Comparison of ENCODE assay signal across 8 mouse cellular contexts in genomic region chr9:56121097-56121496, GRCm38 (mm10). TPM values are rescaled to one million over a fixed set of nuclear protein-coding genes. Genes with fewer than 3 reads are reported as not detected.
A peak's percentile ranks its signal among the peaks of the same experiment; 100 is the strongest.
DNase-seq lines count a peak whose midpoint lies in the region; ATAC-seq and TF ChIP-seq lines count a peak whose summit lies in the region.

No protein-coding gene starts in this region.

- intact Hi-C loops in heart, adult 2 months (cut with DNase I): no loop called here

- TF ChIP-seq POLR2A in heart, adult 2 months (IDR thresholded peaks at IDR 0.05; ENCODE audit: insufficient read depth, low read depth, low read length): no peak
- no peak for TF ChIP-seq POLR2A in kidney, adult 2 months (IDR thresholded peaks at IDR 0.05; ENCODE audit: low read depth, low read length)
- TF ChIP-seq POLR2A in lung, adult 2 months (IDR thresholded peaks at IDR 0.05; ENCODE audit: borderline replicate concordance, extremely low read depth, low read depth, low read length): no peak

- DNase-seq in heart, adult 2 months: no peak
- no peak for DNase-seq in heart, adult 9 months (ENCODE audit: low spot score in 2 of 2)
- DNase-seq in ES-E14 (ENCODE audit: low read depth, low spot score): peak; percentile 56
- DNase-seq in embryonic facial prominence, embryonic 10.5 days (ENCODE audit: low spot score): peak; percentile 65
- peak; percentile 59 for DNase-seq in kidney, adult 2 months
- DNase-seq in lung, adult 2 months: no peak
- no peak for DNase-seq in c-Kit-positive CD71-positive TER-119-positive erythroid progenitor cells, embryonic 14.5 days (ENCODE audit: low spot score)

- no peaks in the 10 kb centered on the region for H3K79me2 ChIP-seq in heart, adult 2 months (replicated peaks; ENCODE audit: control insufficient read depth, insufficient read depth, low read length)

- no peak for TF ChIP-seq EP300 in heart, adult 2 months (IDR thresholded peaks at IDR 0.05; ENCODE audit: insufficient read depth, low read depth, low read length)

- H3K4me2 ChIP-seq in neural tube, embryonic 14.5 days (ENCODE audit: low read depth, low read length): no peak overlapping the region

- ATAC-seq in neural tube, embryonic 14.5 days (ENCODE audit: low read depth): peak; percentile 48; the same call in 1 of the 2 replicates

- no peaks in the 10 kb centered on the region for H3K27me3 ChIP-seq in heart, adult 2 months (ENCODE audit: control insufficient read depth, insufficient read depth, low read length)
- peaks cover 7% of the 10 kb centered on the region; the same call in 1 of the 2 replicates for H3K27me3 ChIP-seq in embryonic facial prominence, embryonic 10.5 days (replicated peaks; ENCODE audit: low read depth, poor library complexity, severe bottlenecking)
- H3K27me3 ChIP-seq in kidney, adult 2 months (replicated peaks; ENCODE audit: control insufficient read depth, insufficient read depth, low read length): no peaks in the 10 kb centered on the region
- H3K27me3 ChIP-seq in neural tube, embryonic 14.5 days (ENCODE audit: control insufficient read depth, insufficient read depth, low read length): no peaks in the 10 kb centered on the region

- H3K36me3 ChIP-seq in heart, adult 2 months (ENCODE audit: control insufficient read depth, insufficient read depth, low read length): no peaks in the 10 kb centered on the region
- H3K36me3 ChIP-seq in ES-E14 (ENCODE audit: control insufficient read depth, insufficient read depth, low read length, poor library complexity, severe bottlenecking): no peaks in the 10 kb centered on the region
- H3K36me3 ChIP-seq in embryonic facial prominence, embryonic 10.5 days (replicated peaks): no peaks in the 10 kb centered on the region
- no peaks in the 10 kb centered on the region for H3K36me3 ChIP-seq in kidney, adult 2 months (ENCODE audit: control insufficient read depth, insufficient read depth, low read length)
- no peaks in the 10 kb centered on the region for H3K36me3 ChIP-seq in neural tube, embryonic 14.5 days (ENCODE audit: control insufficient read depth, insufficient read depth, low read length)

- 0 out of 2 replicates have a peak, but pooled peaks cover 2% of the 10 kb centered on the region for H3K4me1 ChIP-seq in heart, adult 2 months (ENCODE audit: control insufficient read depth, insufficient read depth, low read length)
- H3K4me1 ChIP-seq in ES-E14 (ENCODE audit: control insufficient read depth in 2 of 2, insufficient read depth in 2 of 2, low read length in 2 of 2, poor library complexity in 1 of 2): peaks cover 0 to 28% of the 10 kb centered on the region in 2 experiments; a peak in 2 of 4 replicates
- peaks cover 24% of the 10 kb centered on the region for H3K4me1 ChIP-seq in embryonic facial prominence, embryonic 10.5 days
- H3K4me1 ChIP-seq in kidney, adult 2 months (ENCODE audit: control insufficient read depth, insufficient read depth, low read length): 0 out of 2 replicates have a peak, but pooled peaks cover 2% of the 10 kb centered on the region
- no peaks in the 10 kb centered on the region for H3K4me1 ChIP-seq in lung, adult 2 months (ENCODE audit: control insufficient read depth, insufficient read depth, low read length)
- no peaks in the 10 kb centered on the region for H3K4me1 ChIP-seq in neural tube, embryonic 14.5 days (ENCODE audit: control insufficient read depth, insufficient read depth, low read length)

- peak; percentile 59 for TF ChIP-seq CTCF in heart, adult 2 months (IDR thresholded peaks at IDR 0.05)
- TF ChIP-seq CTCF in kidney, adult 2 months (conservative IDR thresholded peaks at IDR 0.05; ENCODE audit: insufficient read depth, insufficient read length, low read depth, low read length): peak; percentile 67; the same call in 1 of the 2 replicates
- peak; percentile 47; the same call in 1 of the 2 replicates for TF ChIP-seq CTCF in lung, adult 2 months (IDR thresholded peaks at IDR 0.05; ENCODE audit: insufficient read depth, low read length)

- H3K9me3 ChIP-seq in ES-E14 (ENCODE audit: control insufficient read depth, insufficient read depth, low read depth, low read length): no peaks in the 10 kb centered on the region
- no peaks in the 10 kb centered on the region for H3K9me3 ChIP-seq in embryonic facial prominence, embryonic 10.5 days
- no peaks in the 10 kb centered on the region for H3K9me3 ChIP-seq in neural tube, embryonic 14.5 days (ENCODE audit: control insufficient read depth, low read length)

- no peak overlapping the region for H3K9ac ChIP-seq in heart, adult 2 months (ENCODE audit: low read depth, low read length)
- no peak overlapping the region for H3K9ac ChIP-seq in ES-E14 (ENCODE audit: insufficient read depth, low read depth, low read length, poor library complexity, severe bottlenecking)
- H3K9ac ChIP-seq in neural tube, embryonic 14.5 days (replicated peaks; ENCODE audit: low read depth, low read length): no peak overlapping the region

- in situ Hi-C loops in ES-E14 (cut with MboI; ENCODE audit: low sequenced_read_pairs in 2 of 2, unreplicated experiment in 2 of 2): no loop called here

- H3K27ac ChIP-seq in heart, adult 2 months: no peak overlapping the region
- H3K27ac ChIP-seq in ES-E14 (ENCODE audit: insufficient read depth, low read depth, low read length, poor library complexity, severe bottlenecking): 0 out of 2 replicates have a peak overlapping the region, but pooled peaks have one; percentile 4
- peak overlapping the region; percentile 20 for H3K27ac ChIP-seq in embryonic facial prominence, embryonic 10.5 days (replicated peaks)
- no peak overlapping the region for H3K27ac ChIP-seq in kidney, adult 2 months (ENCODE audit: insufficient read depth, low read depth, low read length)
- H3K27ac ChIP-seq in neural tube, embryonic 14.5 days (ENCODE audit: low read depth, low read length): no peak overlapping the region

- WGBS in heart, adult 2 months: 38% methylated on average over 7 of the region's 7 CpGs
- WGBS in embryonic facial prominence, embryonic 10.5 days: 24% methylated on average over 7 of the region's 7 CpGs
- 22% methylated on average over 7 of the region's 7 CpGs for WGBS in kidney, adult 2 months
- 25% methylated on average over 7 of the region's 7 CpGs for WGBS in lung, adult 2 months
- 20% methylated on average over 7 of the region's 7 CpGs for WGBS in neural tube, embryonic 14.5 days

- no peak overlapping the region for H3K4me3 ChIP-seq in heart, adult 2 months
- no peak overlapping the region for H3K4me3 ChIP-seq in ES-E14 (ENCODE audit: insufficient read depth in 1 of 2, low read depth in 1 of 2, low read length in 2 of 2, poor library complexity in 1 of 2, severe bottlenecking in 1 of 2)
- peak overlapping the region; percentile 14; the same call in 1 of the 2 replicates for H3K4me3 ChIP-seq in embryonic facial prominence, embryonic 10.5 days
- H3K4me3 ChIP-seq in kidney, adult 2 months (ENCODE audit: insufficient read depth, low read depth, low read length): no peak overlapping the region
- H3K4me3 ChIP-seq in lung, adult 2 months (replicated peaks; ENCODE audit: extremely low read depth, low read depth, low read length): no peak overlapping the region
- no peak overlapping the region for H3K4me3 ChIP-seq in neural tube, embryonic 14.5 days (ENCODE audit: low read depth, low read length)

TF ChIP-seq in ES-E14, 5 proteins besides CTCF, POLR2A, EP300 and RAD21:
- TF ChIP-seq HCFC1 (IDR thresholded peaks at IDR 0.05; ENCODE audit: borderline replicate concordance, insufficient read depth, low read length) (no peak), ZC3H11A (IDR thresholded peaks at IDR 0.05; ENCODE audit: borderline replicate concordance, low read depth, low read length) (no peak), MAFK (IDR thresholded peaks at IDR 0.05; ENCODE audit: insufficient read depth, low read depth, low read length) (no peak), CHD2 (IDR thresholded peaks at IDR 0.05; ENCODE audit: low read depth, low read length) (no peak), ZNF384 (IDR thresholded peaks at IDR 0.05; ENCODE audit: low read depth, low read length) (no peak)
TF ChIP-seq in ES-E14: peak in this region for 0.

RNA-seq across cellular contexts. Expression of gene Pstpip1, which starts 31.3 kb away (rescaled TPM):
- 1 to 10 TPM; 1.5 TPM for total RNA-seq in heart, adult 2 months (2021)
- 2.8 and 4.0 TPM in 2 replicates for polyA plus RNA-seq in heart, adult 2 months (2012; rRNA removed)
- 10.4 and 10.5 TPM in 2 replicates for total RNA-seq in ES-E14 (2012; rRNA removed)
- 0.49 and 1.00 TPM in 2 replicates for polyA plus RNA-seq in embryonic facial prominence, embryonic 10.5 days (2016; fragmentation: Nextera tagmentation; extraction: Ambion mirVana)
- polyA plus RNA-seq in kidney, adult 2 months (2012; rRNA removed): 1.5 and 3.3 TPM in 2 replicates
- 9.5 and 14.5 TPM in 2 replicates for polyA plus RNA-seq in lung, adult 2 months (2012; rRNA removed)
- 0.40 and 1.2 TPM in 2 replicates for polyA plus RNA-seq in neural tube, embryonic 14.5 days (2014; fragmentation: Nextera tagmentation; extraction: Ambion mirVana)

RNA-seq across cellular contexts. Expression of gene Tspan3, which starts 44.2 kb away (rescaled TPM):
- 100 to 1,000 TPM; 182 to 196 TPM for total RNA-seq in heart, adult 2 months (2021)
- polyA plus RNA-seq in heart, adult 2 months (2012; rRNA removed): 209 and 406 TPM in 2 replicates
- total RNA-seq in ES-E14 (2012; rRNA removed): 158 and 228 TPM in 2 replicates
- 474 and 482 TPM in 2 replicates for polyA plus RNA-seq in embryonic facial prominence, embryonic 10.5 days (2016; fragmentation: Nextera tagmentation; extraction: Ambion mirVana)
- 320 and 328 TPM in 2 replicates for polyA plus RNA-seq in kidney, adult 2 months (2012; rRNA removed)
- polyA plus RNA-seq in lung, adult 2 months (2012; rRNA removed): 102 and 109 TPM in 2 replicates
- 598 and 623 TPM in 2 replicates for polyA plus RNA-seq in neural tube, embryonic 14.5 days (2014; fragmentation: Nextera tagmentation; extraction: Ambion mirVana)

Comparison
In these comparisons a context has a peak if more than half of its experiments do, and no peak if none do; other contexts are left out.
1. DNase-seq: peak in ES-E14 (single experiment), embryonic facial prominence, embryonic 10.5 days (single experiment) and kidney, adult 2 months (single experiment); none in heart, adult 2 months (0 of 2), heart, adult 9 months (0 of 2), lung, adult 2 months (single experiment) and c-Kit-positive CD71-positive TER-119-positive erythroid progenitor cells, embryonic 14.5 days (single experiment).
2. H3K27ac ChIP-seq: peak in ES-E14 (single experiment) and embryonic facial prominence, embryonic 10.5 days (single experiment); none in heart, adult 2 months (single experiment), kidney, adult 2 months (single experiment) and neural tube, embryonic 14.5 days (single experiment).
3. Peak in every context shown above with its lines, with median percentiles within 50 percentile points of each other: CTCF ChIP-seq.